Mouse (Mus musculus) bone marrow, adult 2 months (tissue): ENCODE results near the gene Dusp3.
"Not testable (repeated sequence)": the region's sequence is repeated elsewhere in the genome, so short reads cannot be mapped to it uniquely, and the experiment has no call there.

ENCODE experiments used
- CTCF ChIP-seq: fragments of 200-500 bp; IDR thresholded peaks from 2 replicates; pipeline ENCODE4 v1.5.1; 2011; ENCODE audit warnings: low read length, control low read depth; ENCODE audit not compliant: control insufficient read depth, insufficient read depth
- POLR2A ChIP-seq: fragments of 200-500 bp; IDR thresholded peaks from 2 replicates; pipeline ENCODE4 v1.6.1; 2011; ENCODE audit warnings: low read depth, mild to moderate bottlenecking, control low read depth, low read length, borderline replicate concordance; ENCODE audit not compliant: control insufficient read depth

- not testable (repeated sequence) for TF ChIP-seq CTCF, POLR2A
These were observed 1.4 kb downstream of the Dusp3 start for GRCm38 (mm10) chr11:101985450-101985849.
